In the genomic region with DNA sequence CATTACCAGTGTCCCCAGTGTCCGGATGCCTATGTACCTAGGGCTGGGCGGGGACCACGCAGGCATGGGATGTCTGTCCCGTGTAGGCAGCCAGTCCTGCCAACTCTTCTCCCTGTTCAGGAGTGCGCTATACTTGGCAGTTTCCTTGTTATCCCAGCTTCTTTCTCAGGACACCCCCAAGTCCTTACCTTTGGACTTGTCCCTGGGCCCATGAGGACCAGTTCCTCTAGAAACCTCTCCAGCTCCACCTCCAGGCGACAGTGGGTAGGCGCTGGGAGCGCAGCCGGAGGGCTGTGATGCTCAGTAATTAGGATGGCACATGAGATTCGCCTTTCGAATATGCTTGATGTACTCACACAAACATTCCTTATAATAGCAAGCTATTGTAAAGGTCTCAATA, we compare ENCODE assay signal across 8 mouse cellular contexts. TPM values are rescaled to one million over a fixed set of nuclear protein-coding genes. Genes with fewer than 3 reads are reported as not detected.
A peak's percentile ranks its signal among the peaks of the same experiment; 100 is the strongest.
DNase-seq lines count a peak whose midpoint lies in the region; ATAC-seq and TF ChIP-seq lines count a peak whose summit lies in the region.

No protein-coding gene starts in this region.

- no peak overlapping the region for H3K9ac ChIP-seq in heart, embryonic 11.5 days (ENCODE audit: low read depth, low read length)

- no peak for ATAC-seq in heart, embryonic 11.5 days (replicated peaks; ENCODE audit: insufficient number of reproducible peaks, low FRiP score, low TSS enrichment)

- peaks cover 81% of the 10 kb centered on the region for H3K27me3 ChIP-seq in heart, embryonic 11.5 days (ENCODE audit: control insufficient read depth, insufficient read depth, low read length)
- H3K27me3 ChIP-seq in E14TG2a.4 (ENCODE audit: insufficient read depth, low read length): peaks cover 86% of the 10 kb centered on the region
- H3K27me3 ChIP-seq in embryonic facial prominence, embryonic 10.5 days (replicated peaks; ENCODE audit: low read depth, poor library complexity, severe bottlenecking): peaks cover 98% of the 10 kb centered on the region

- TF ChIP-seq POLR2A in olfactory bulb, adult 2 months (IDR thresholded peaks at IDR 0.05; ENCODE audit: insufficient read depth, low read depth, low read length): no peak

- H3K27ac ChIP-seq in heart, embryonic 11.5 days (ENCODE audit: low read depth, low read length): no peak overlapping the region
- H3K27ac ChIP-seq in embryonic facial prominence, embryonic 10.5 days (replicated peaks): no peak overlapping the region
- H3K27ac ChIP-seq in olfactory bulb, adult 2 months (ENCODE audit: insufficient read depth, low read depth, low read length): no peak overlapping the region

- no peak overlapping the region for H3K4me3 ChIP-seq in heart, embryonic 11.5 days (ENCODE audit: low read depth, low read length)
- peak overlapping the region; percentile 85; the same call in 1 of the 2 replicates for H3K4me3 ChIP-seq in E14TG2a.4 (replicated peaks; ENCODE audit: low read length)
- no peak overlapping the region for H3K4me3 ChIP-seq in embryonic facial prominence, embryonic 10.5 days
- H3K4me3 ChIP-seq in olfactory bulb, adult 2 months (ENCODE audit: insufficient read depth, low read depth, low read length): no peak overlapping the region

- peak; percentile 30 for TF ChIP-seq CTCF in E14TG2a.4 (conservative IDR thresholded peaks at IDR 0.05; ENCODE audit: low read length)
- peak; percentile 32; the same call in 1 of the 2 replicates for TF ChIP-seq CTCF in olfactory bulb, adult 2 months (IDR thresholded peaks at IDR 0.05; ENCODE audit: insufficient read depth, low read depth, low read length)

- 0 out of 2 replicates have a peak, but pooled peaks cover 3% of the 10 kb centered on the region for H3K4me1 ChIP-seq in heart, embryonic 11.5 days (ENCODE audit: control insufficient read depth, insufficient read depth, low read length)
- peaks cover 54% of the 10 kb centered on the region for H3K4me1 ChIP-seq in E14TG2a.4 (replicated peaks; ENCODE audit: low read depth, low read length)
- H3K4me1 ChIP-seq in embryonic facial prominence, embryonic 10.5 days: peaks cover 50% of the 10 kb centered on the region
- H3K4me1 ChIP-seq in olfactory bulb, adult 2 months (ENCODE audit: control insufficient read depth, insufficient read depth, low read length): peaks cover 25% of the 10 kb centered on the region

- H3K4me2 ChIP-seq in heart, embryonic 11.5 days: no peak overlapping the region

- DNase-seq in heart, postnatal 4 days: peak; percentile 43
- DNase-seq in embryonic facial prominence, embryonic 10.5 days (ENCODE audit: low spot score): peak; percentile 52
- peak; percentile 39 to 59 for DNase-seq in kidney, postnatal 25 days
- no peak for DNase-seq in cerebellum, postnatal 4 days (ENCODE audit: low spot score in 2 of 2)
- no peak for DNase-seq in spleen, postnatal 14 days (ENCODE audit: low spot score in 2 of 2)

- 15% methylated on average over 11 of the region's 11 CpGs for WGBS in heart, embryonic 11.5 days (ENCODE audit: insufficient replicate concordance)
- 9% methylated on average over 11 of the region's 11 CpGs for WGBS in embryonic facial prominence, embryonic 10.5 days
- WGBS in olfactory bulb, adult 2 months: 27% methylated on average over 11 of the region's 11 CpGs

- no peaks in the 10 kb centered on the region for H3K36me3 ChIP-seq in heart, embryonic 11.5 days (ENCODE audit: control insufficient read depth, insufficient read depth, low read length)
- H3K36me3 ChIP-seq in E14TG2a.4 (ENCODE audit: insufficient read depth, low read length): no peaks in the 10 kb centered on the region
- no peaks in the 10 kb centered on the region for H3K36me3 ChIP-seq in embryonic facial prominence, embryonic 10.5 days (replicated peaks)

- H3K9me3 ChIP-seq in heart, embryonic 11.5 days (replicated peaks; ENCODE audit: control insufficient read depth, low read length): 0 out of 2 replicates have a peak, but pooled peaks cover 3% of the 10 kb centered on the region
- H3K9me3 ChIP-seq in E14TG2a.4 (ENCODE audit: low read length): no peaks in the 10 kb centered on the region
- H3K9me3 ChIP-seq in embryonic facial prominence, embryonic 10.5 days: no peaks in the 10 kb centered on the region

RNA-seq across cellular contexts. Expression of a gene that starts 13.4 kb away (rescaled TPM):
- not detected for total RNA-seq in heart, postnatal 4 days (2021)
- 0.14 TPM in 1 of 2 replicates, not detected in the other for polyA plus RNA-seq in heart, embryonic 11.5 days (2014; fragmentation: Nextera tagmentation; extraction: Ambion mirVana)
- 2.6 and 9.9 TPM in 2 replicates for polyA plus RNA-seq in embryonic facial prominence, embryonic 10.5 days (2016; fragmentation: Nextera tagmentation; extraction: Ambion mirVana)
- polyA plus RNA-seq in olfactory bulb, adult 2 months (2012; ENCODE audit: insufficient read depth, insufficient read length, low replicate concordance, missing spikeins): not detected in 2 replicates

RNA-seq across cellular contexts. Expression of a gene that starts 20.0 kb away (rescaled TPM):
- under 1 TPM in 1 of 2 experiments, not detected in 1; 0.34 TPM for total RNA-seq in heart, postnatal 4 days (2021)
- 0.24 and 0.54 TPM in 2 replicates for polyA plus RNA-seq in heart, embryonic 11.5 days (2014; fragmentation: Nextera tagmentation; extraction: Ambion mirVana)
- 0.98 and 1.4 TPM in 2 replicates for polyA plus RNA-seq in embryonic facial prominence, embryonic 10.5 days (2016; fragmentation: Nextera tagmentation; extraction: Ambion mirVana)
- not detected in 2 replicates for polyA plus RNA-seq in olfactory bulb, adult 2 months (2012; ENCODE audit: insufficient read depth, insufficient read length, low replicate concordance, missing spikeins)

RNA-seq across cellular contexts. Expression of a gene that starts 25.8 kb away (rescaled TPM):
- total RNA-seq in heart, postnatal 4 days (2021): 10 to 100 TPM; 45.3 to 45.8 TPM
- 37.3 and 42.1 TPM in 2 replicates for polyA plus RNA-seq in heart, embryonic 11.5 days (2014; fragmentation: Nextera tagmentation; extraction: Ambion mirVana)
- polyA plus RNA-seq in embryonic facial prominence, embryonic 10.5 days (2016; fragmentation: Nextera tagmentation; extraction: Ambion mirVana): 80.2 and 80.8 TPM in 2 replicates
- polyA plus RNA-seq in olfactory bulb, adult 2 months (2012; ENCODE audit: insufficient read depth, insufficient read length, low replicate concordance, missing spikeins): not detected in 2 replicates

RNA-seq across cellular contexts. Expression of a gene that starts 26.1 kb away (rescaled TPM):
- total RNA-seq in heart, postnatal 4 days (2021): 10 to 100 TPM; 14.6 to 17.9 TPM
- 31.9 and 34.3 TPM in 2 replicates for polyA plus RNA-seq in heart, embryonic 11.5 days (2014; fragmentation: Nextera tagmentation; extraction: Ambion mirVana)
- polyA plus RNA-seq in embryonic facial prominence, embryonic 10.5 days (2016; fragmentation: Nextera tagmentation; extraction: Ambion mirVana): 39.2 and 42.7 TPM in 2 replicates
- polyA plus RNA-seq in olfactory bulb, adult 2 months (2012; ENCODE audit: insufficient read depth, insufficient read length, low replicate concordance, missing spikeins): not detected in 2 replicates

RNA-seq across cellular contexts. Expression of a gene that starts 30.9 kb away (rescaled TPM):
- total RNA-seq in heart, postnatal 4 days (2021): not detected
- polyA plus RNA-seq in heart, embryonic 11.5 days (2014; fragmentation: Nextera tagmentation; extraction: Ambion mirVana): not detected in 2 replicates
- polyA plus RNA-seq in embryonic facial prominence, embryonic 10.5 days (2016; fragmentation: Nextera tagmentation; extraction: Ambion mirVana): not detected in 2 replicates
- not detected in 2 replicates for polyA plus RNA-seq in olfactory bulb, adult 2 months (2012; ENCODE audit: insufficient read depth, insufficient read length, low replicate concordance, missing spikeins)

Comparison
In these comparisons a context has a peak if more than half of its experiments do, and no peak if none do; other contexts are left out.
1. DNase-seq: peak in heart, postnatal 4 days (single experiment), embryonic facial prominence, embryonic 10.5 days (single experiment) and kidney, postnatal 25 days (2 of 2); none in cerebellum, postnatal 4 days (0 of 2) and spleen, postnatal 14 days (0 of 2).